Mouse (Mus musculus) kidney, adult 9 months (tissue): ENCODE results near the gene Oxct2b.
"Not testable (repeated sequence)": the region's sequence is repeated elsewhere in the genome, so short reads cannot be mapped to it uniquely, and the experiment has no call there.

Experiments used
- DNase-seq: peaks from one replicate; pipeline ENCODE4 v3.0.0; 2022

Oxct2b gene

GRCm38 (mm10) chr4:123114651-123115050 lies 1.4 kb upstream of the Oxct2b start:
- not testable (repeated sequence) for DNase-seq

- DNase-seq, result not testable (repeated sequence)
These were observed 574 bp downstream of the Oxct2b start for GRCm38 (mm10) chr4:123116640-123117039.

- DNase-seq, result no peak
These were observed 5.2 kb downstream of the Oxct2b start for GRCm38 (mm10) chr4:123121286-123121685.

- DNase-seq, result no peak
These were observed 10.6 kb downstream of the Oxct2b start for GRCm38 (mm10) chr4:123126626-123127025.

GRCm38 (mm10) chr4:123127051-123127450 lies 11.0 kb downstream of the Oxct2b start:
- DNase-seq, result no peak

- DNase-seq, result no peak
These were observed 21.5 kb downstream of the Oxct2b start for GRCm38 (mm10) chr4:123137551-123137950.

GRCm38 (mm10) chr4:123139513-123140154 lies 23.6 kb downstream of the Oxct2b start, which contains the start of gene Ppie:
Ppie (minus strand) TSS chr4:123139951.
- DNase-seq, result peak; percentile 76

- no peak for DNase-seq
These were observed 31.5 kb downstream of the Oxct2b start for GRCm38 (mm10) chr4:123147446-123148150.

GRCm38 (mm10) chr4:123152003-123152402 lies 35.9 kb downstream of the Oxct2b start:
- no peak for DNase-seq

- no peak for DNase-seq
These were observed 36.9 kb downstream of the Oxct2b start for GRCm38 (mm10) chr4:123152976-123153375.

GRCm38 (mm10) chr4:123155004-123155403 lies 38.9 kb downstream of the Oxct2b start:
- peak; percentile 62 for DNase-seq

- DNase-seq, result no peak
These were observed 39.4 kb downstream of the Oxct2b start for GRCm38 (mm10) chr4:123155427-123155826.

GRCm38 (mm10) chr4:123155840-123156239 lies 39.8 kb downstream of the Oxct2b start:
- DNase-seq, result no peak

GRCm38 (mm10) chr4:123160571-123160970 lies 44.5 kb downstream of the Oxct2b start:
- DNase-seq, result no peak

- DNase-seq, result not testable (repeated sequence)
These were observed 45.2 kb downstream of the Oxct2b start for GRCm38 (mm10) chr4:123161251-123161650.

GRCm38 (mm10) chr4:123162305-123162917 lies 46.3 kb downstream of the Oxct2b start:
- DNase-seq, result no peak

- DNase-seq, result no peak
These were observed 48.1 kb downstream of the Oxct2b start for GRCm38 (mm10) chr4:123164157-123164556.
